Mouse (Mus musculus) intestine, embryonic 15.5 days (tissue): ENCODE data around the gene Nek6. TPM values are rescaled to one million over a fixed set of nuclear protein-coding genes. Genes with fewer than 3 reads are reported as not detected.

Experiments used
- ATAC-seq: fragments of 200-750 bp; cut with Nextera tagmentation; 2 replicates; pipeline ENCODE4 v1.8.0; 2017; ENCODE audit warnings: moderate TSS enrichment, moderate library complexity
- H3K27ac ChIP-seq: fragments of 300-500 bp; sonication (generic); 2 replicates; pipeline ENCODE4 v1.5.1; 2015; ENCODE audit warnings: mild to moderate bottlenecking, inconsistent platforms
- H3K27me3 ChIP-seq: fragments of 300-500 bp; sonication (generic); replicated peaks from 2 replicates; pipeline ENCODE4 v1.6.1; 2015; ENCODE audit warnings: inconsistent platforms
- H3K36me3 ChIP-seq: fragments of 300-500 bp; sonication (generic); 2 replicates; pipeline ENCODE4 v1.6.1; 2015; ENCODE audit warnings: inconsistent platforms
- H3K4me1 ChIP-seq: fragments of 300-500 bp; sonication (generic); replicated peaks from 2 replicates; pipeline ENCODE4 v1.6.1; 2015; ENCODE audit warnings: inconsistent platforms
- H3K4me2 ChIP-seq: fragments of 300-500 bp; sonication (generic); replicated peaks from 2 replicates; pipeline ENCODE4 v1.6.1; 2015; ENCODE audit warnings: mild to moderate bottlenecking, inconsistent platforms
- H3K4me3 ChIP-seq: fragments of 300-500 bp; sonication (generic); replicated peaks from 2 replicates; pipeline ENCODE4 v1.5.1; 2015; ENCODE audit warnings: inconsistent platforms
- H3K9ac ChIP-seq: fragments of 300-500 bp; sonication (generic); 2 replicates; pipeline ENCODE4 v1.6.1; 2015; ENCODE audit warnings: inconsistent platforms
- H3K9me3 ChIP-seq: fragments of 300-500 bp; sonication (generic); 2 replicates; pipeline ENCODE4 v1.6.1; 2016; ENCODE audit warnings: inconsistent platforms
- WGBS: fragments of 180-500 bp; shearing (Covaris S2); methylation state at CpG from one replicate; pipeline ENCODE4 v1.1.7; 2015; 5-methylcytosine and 5-hydroxymethylcytosine counted together
- polyA plus RNA-seq: library from polyadenylated mRNA; unstranded; fragments of >200 nt; fragmentation: Nextera tagmentation; extraction: Ambion mirVana; gene quantifications from 2 replicates; pipeline ENCODE4 v1.2.1, GENCODE M21; 2015

The Nek6 gene
- polyA plus RNA-seq, 1 experiment from 2014 or later, result 102 TPM

DNA sequence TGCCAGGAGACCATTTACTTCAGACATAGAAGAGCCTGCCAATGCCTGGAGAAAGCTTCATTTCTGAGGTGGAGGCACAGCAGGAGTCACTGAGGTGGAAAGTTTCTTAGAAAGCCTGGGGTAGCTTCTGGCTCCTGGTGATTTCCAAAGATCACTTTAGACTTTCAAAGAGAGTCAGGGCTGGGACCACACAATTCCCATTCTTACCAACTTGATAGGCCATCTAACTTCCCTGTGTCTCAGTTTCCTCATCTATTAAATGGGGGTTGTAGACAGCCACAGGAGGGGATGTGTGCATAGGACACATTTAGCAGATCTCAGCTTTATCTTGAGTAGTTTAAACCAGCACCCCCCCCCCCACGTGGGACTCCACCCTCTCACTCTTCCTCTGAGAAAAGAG, 30.9 kb downstream of the Nek6 start:
- Histone ChIP-seq H3K9ac (no peak overlapping the region), H3K27ac (no peak overlapping the region), H3K36me3 (no peaks in the 10 kb centered on the region), H3K27me3 (no peaks in the 10 kb centered on the region), H3K4me1 (peaks cover 45% of the 10 kb centered on the region), H3K4me3 (no peak overlapping the region), H3K9me3 (no peaks in the 10 kb centered on the region), H3K4me2 (no peak overlapping the region)
- 19% methylated on average over 1 of the region's 1 CpGs for WGBS
- no peak for ATAC-seq

DNA sequence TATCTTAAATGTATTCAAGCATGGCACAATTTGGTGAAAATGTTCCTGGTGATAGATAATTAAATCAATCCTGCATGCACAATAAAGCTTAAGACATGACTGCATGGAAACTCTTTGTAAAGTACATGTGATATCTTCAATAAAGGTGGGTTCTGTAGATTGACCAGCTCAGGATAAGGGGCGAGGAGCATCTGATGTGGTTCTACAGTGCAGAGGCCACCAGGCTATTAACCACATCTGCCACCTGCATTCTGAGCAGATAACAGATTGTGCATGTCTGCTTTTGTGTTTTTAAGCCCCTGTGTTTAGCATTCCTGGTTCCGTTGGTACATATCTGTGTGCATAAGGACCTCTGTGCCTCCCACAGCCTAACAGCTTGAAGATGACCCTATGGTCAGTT, 31.7 kb downstream of the Nek6 start:
- Histone ChIP-seq H3K4me3 (no peak overlapping the region), H3K9me3 (no peaks in the 10 kb centered on the region), H3K27ac (no peak overlapping the region), H3K4me2 (no peak overlapping the region), H3K36me3 (no peaks in the 10 kb centered on the region), H3K27me3 (no peaks in the 10 kb centered on the region), H3K4me1 (peaks cover 40% of the 10 kb centered on the region), H3K9ac (no peak overlapping the region)
- WGBS, result 82% methylated on average over 2 of the region's 2 CpGs
- no peak for ATAC-seq

DNA sequence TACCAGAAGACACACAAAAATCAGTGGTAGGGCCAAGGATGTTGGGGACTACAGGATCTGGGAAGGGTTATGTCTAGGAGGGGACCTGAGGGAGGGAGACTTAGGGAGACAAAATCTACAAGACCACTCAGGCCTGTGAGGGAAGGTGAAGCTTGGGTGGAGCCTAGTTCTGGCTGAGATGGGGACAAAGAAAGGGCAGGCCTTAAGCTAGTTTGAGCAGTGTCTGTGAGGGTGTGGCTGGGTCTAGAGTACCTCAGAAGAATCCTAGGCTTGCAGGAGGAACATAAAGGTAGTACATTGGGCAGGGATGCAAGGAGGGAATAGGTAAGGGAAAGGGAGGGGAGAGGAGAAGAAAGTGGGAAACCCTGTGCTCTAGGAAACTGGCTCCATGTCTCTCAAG, 32.9 kb downstream of the Nek6 start:
- no peak overlapping the region for H3K9ac ChIP-seq
- H3K4me2 ChIP-seq, result no peak overlapping the region
- H3K9me3 ChIP-seq, result no peaks in the 10 kb centered on the region
- no peak overlapping the region for H3K4me3 ChIP-seq
- no peak for ATAC-seq
- peaks cover 40% of the 10 kb centered on the region for H3K4me1 ChIP-seq
- H3K36me3 ChIP-seq, result no peaks in the 10 kb centered on the region
- H3K27me3 ChIP-seq, result no peaks in the 10 kb centered on the region
- H3K27ac ChIP-seq, result 0 out of 2 replicates have a peak overlapping the region, but pooled peaks have one; percentile 9

GRCm38 (mm10) chr2:38544982-38545381, 33.5 kb downstream of the Nek6 start:
- Histone ChIP-seq H3K4me1 (peaks cover 35% of the 10 kb centered on the region), H3K9ac (no peak overlapping the region), H3K4me2 (no peak overlapping the region), H3K9me3 (no peaks in the 10 kb centered on the region), H3K4me3 (no peak overlapping the region), H3K27ac (no peak overlapping the region), H3K27me3 (no peaks in the 10 kb centered on the region), H3K36me3 (no peaks in the 10 kb centered on the region)
- ATAC-seq, result no peak
- WGBS, result 66% methylated on average over 6 of the region's 6 CpGs

DNA sequence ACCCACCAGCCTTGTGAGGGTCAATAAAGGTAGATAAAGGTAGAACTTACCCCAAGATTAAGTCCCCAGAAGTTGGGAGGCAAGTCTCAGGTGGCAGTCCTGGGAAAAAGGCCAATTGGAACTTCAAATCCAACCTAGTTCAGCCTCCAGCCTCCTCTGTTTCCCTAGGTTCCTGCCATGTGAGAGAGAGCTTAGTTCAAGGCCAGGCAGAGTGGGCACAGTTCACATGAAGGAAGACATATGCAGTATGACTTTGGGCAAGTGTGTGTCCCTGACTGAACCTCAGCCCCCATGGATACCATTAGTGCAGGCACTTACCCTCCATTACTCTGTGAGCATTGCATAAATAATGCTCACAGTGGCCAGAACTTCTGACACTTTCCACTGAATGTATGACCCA, 34.3 kb downstream of the Nek6 start:
- Histone ChIP-seq H3K9me3 (no peaks in the 10 kb centered on the region), H3K27me3 (no peaks in the 10 kb centered on the region), H3K27ac (0 out of 2 replicates have a peak overlapping the region, but pooled peaks have one; percentile 11), H3K4me3 (no peak overlapping the region), H3K9ac (no peak overlapping the region), H3K4me1 (peaks cover 34% of the 10 kb centered on the region), H3K36me3 (0 out of 2 replicates have a peak, but pooled peaks cover 5% of the 10 kb centered on the region), H3K4me2 (no peak overlapping the region)
- no peak for ATAC-seq

DNA sequence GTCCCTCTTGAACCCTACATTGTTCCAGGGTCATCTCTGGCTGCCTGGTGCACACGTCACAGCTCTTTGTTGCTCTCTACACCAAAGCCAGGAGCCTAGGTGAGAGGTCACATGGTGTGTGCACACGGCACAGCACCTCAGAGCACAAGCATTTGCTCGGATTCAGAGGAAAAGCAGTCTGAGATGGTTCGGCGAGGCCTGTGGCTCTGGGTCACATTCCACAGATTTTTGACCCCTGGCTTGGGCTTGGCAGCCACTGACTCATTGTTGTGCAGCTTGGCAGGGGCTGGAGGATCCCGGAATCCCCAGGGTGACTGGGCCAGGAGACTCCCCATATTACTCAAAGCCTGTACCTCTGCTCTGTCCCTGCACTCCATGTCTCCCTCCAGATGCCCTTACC, 34.8 kb downstream of the Nek6 start:
- H3K4me2 ChIP-seq, result no peak overlapping the region
- H3K27me3 ChIP-seq, result no peaks in the 10 kb centered on the region
- H3K4me3 ChIP-seq, result no peak overlapping the region
- peaks cover 33% of the 10 kb centered on the region for H3K4me1 ChIP-seq
- peak; percentile 44; the same call in 1 of the 2 replicates for ATAC-seq
- H3K36me3 ChIP-seq, result 0 out of 2 replicates have a peak, but pooled peaks cover 5% of the 10 kb centered on the region
- no peaks in the 10 kb centered on the region for H3K9me3 ChIP-seq
- 0 out of 2 replicates have a peak overlapping the region, but pooled peaks have one; percentile 11 for H3K27ac ChIP-seq
- H3K9ac ChIP-seq, result no peak overlapping the region
- 24% methylated on average over 6 of the region's 6 CpGs for WGBS

DNA sequence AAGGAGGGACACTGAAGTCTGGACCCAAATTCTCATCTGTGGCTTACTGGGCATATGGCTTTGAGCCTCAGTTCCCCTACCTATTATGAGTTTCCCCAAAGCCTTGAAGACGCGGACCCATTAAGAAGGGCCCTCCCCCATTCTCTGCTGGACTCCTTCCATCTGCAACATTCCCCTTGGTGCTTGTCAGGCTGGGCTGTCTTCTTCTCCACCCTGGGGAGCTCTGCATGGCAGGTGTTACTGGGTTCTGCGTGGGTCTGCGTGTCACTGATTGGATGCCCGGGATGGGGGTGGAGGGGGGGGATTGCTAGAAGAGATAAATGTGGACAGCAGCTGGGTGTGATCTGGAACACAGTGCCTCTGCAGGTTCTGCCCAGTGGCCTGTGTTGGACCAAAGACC, 35.3 kb downstream of the Nek6 start:
- H3K4me3 ChIP-seq, result no peak overlapping the region
- no peak overlapping the region for H3K4me2 ChIP-seq
- H3K27ac ChIP-seq, result no peak overlapping the region
- 0 out of 2 replicates have a peak, but pooled peaks cover 5% of the 10 kb centered on the region for H3K36me3 ChIP-seq
- no peak for ATAC-seq
- 73% methylated on average over 5 of the region's 5 CpGs for WGBS
- peaks cover 28% of the 10 kb centered on the region for H3K4me1 ChIP-seq
- H3K9ac ChIP-seq, result no peak overlapping the region
- no peaks in the 10 kb centered on the region for H3K27me3 ChIP-seq
- no peaks in the 10 kb centered on the region for H3K9me3 ChIP-seq

- Histone ChIP-seq H3K4me1 (peaks cover 28% of the 10 kb centered on the region), H3K9ac (no peak overlapping the region)
Measured at GRCm38 (mm10) chr2:38547793-38548517, 36.5 kb downstream of the Nek6 start.

DNA sequence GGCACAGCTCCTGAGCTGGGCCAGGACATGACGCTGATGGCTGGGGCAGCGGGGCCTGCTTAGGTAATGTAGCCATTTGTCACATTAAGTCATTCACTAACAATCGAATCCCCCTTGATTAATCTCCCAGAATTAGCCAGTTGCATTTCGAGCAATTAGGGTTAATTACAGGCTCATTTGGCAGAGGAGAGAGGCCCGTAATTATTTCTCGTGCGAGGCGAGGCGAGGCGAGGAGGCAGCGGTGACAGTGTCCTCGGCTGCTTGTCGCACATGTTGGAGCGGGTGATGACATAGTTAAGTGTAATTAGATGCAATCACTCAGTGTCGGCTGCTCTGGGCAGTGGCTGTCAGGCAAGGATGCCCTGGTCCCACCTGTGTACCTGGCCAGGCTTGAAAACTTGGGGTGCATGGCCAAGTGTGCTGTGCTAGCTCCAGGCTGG, 40.6 kb downstream of the Nek6 start:
- no peak for ATAC-seq
- H3K9ac ChIP-seq, result no peak overlapping the region
- peaks cover 6% of the 10 kb centered on the region; the same call in 1 of the 2 replicates for H3K4me1 ChIP-seq
- no peak overlapping the region for H3K4me3 ChIP-seq
- no peaks in the 10 kb centered on the region for H3K9me3 ChIP-seq
- H3K4me2 ChIP-seq, result no peak overlapping the region
- peaks cover 5% of the 10 kb centered on the region; the same call in 1 of the 2 replicates for H3K36me3 ChIP-seq
- 88% methylated on average over 15 of the region's 15 CpGs for WGBS
- no peaks in the 10 kb centered on the region for H3K27me3 ChIP-seq
- H3K27ac ChIP-seq, result no peak overlapping the region

More at GRCm38 (mm10) chr2:38547793-38548517, 36.5 kb downstream of the Nek6 start:
- Histone ChIP-seq H3K27ac (no peak overlapping the region), H3K4me2 (no peak overlapping the region), H3K27me3 (no peaks in the 10 kb centered on the region), H3K36me3 (peaks cover 5% of the 10 kb centered on the region; the same call in 1 of the 2 replicates), H3K4me3 (no peak overlapping the region), H3K9me3 (no peaks in the 10 kb centered on the region)
- no peak for ATAC-seq
- 73% methylated on average over 11 of the region's 11 CpGs for WGBS

DNA sequence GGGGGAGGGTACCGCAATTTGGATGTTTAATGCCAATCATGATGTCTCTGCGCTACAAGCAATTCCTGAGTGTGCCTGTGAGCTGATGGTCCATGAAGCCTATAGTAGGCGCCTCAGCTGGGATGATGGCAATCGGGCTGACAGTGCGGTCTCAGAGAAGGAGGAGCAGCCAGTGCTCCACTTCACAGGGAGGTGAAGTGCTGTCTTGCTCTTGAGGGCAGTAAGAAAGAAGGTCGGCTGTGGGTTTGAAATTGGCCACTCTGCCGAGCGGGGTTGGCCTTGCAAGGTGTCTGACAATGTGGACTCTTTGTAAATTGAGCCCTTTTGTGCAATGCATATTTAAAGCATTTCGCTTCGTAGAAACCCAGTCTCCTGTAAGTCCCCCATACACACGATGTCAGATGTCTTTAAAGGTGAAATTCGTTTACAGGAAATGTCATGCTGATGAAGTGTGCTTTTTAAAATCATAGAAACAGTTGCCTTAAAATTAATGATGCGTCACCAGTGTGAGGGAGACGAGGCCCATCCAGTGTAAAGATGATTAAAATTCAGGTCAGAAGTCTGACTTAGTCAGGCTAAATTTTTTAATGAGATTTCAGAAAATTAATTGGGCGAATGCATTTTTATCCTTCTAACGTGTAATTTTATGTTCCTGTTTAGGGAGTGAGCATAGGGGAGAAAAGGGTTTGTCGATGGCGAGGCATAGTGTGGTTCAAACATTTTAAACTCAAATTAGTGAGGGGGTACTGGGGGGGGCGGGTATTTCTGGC, 43.0 kb downstream of the Nek6 start:
- no peak overlapping the region for H3K9ac ChIP-seq
- no peak overlapping the region for H3K4me3 ChIP-seq
- ATAC-seq, result no peak
- H3K4me2 ChIP-seq, result no peak overlapping the region
- no peak overlapping the region for H3K27ac ChIP-seq
- H3K36me3 ChIP-seq, result peaks cover 13% of the 10 kb centered on the region
- H3K9me3 ChIP-seq, result no peaks in the 10 kb centered on the region
- peaks cover 6% of the 10 kb centered on the region; the same call in 1 of the 2 replicates for H3K4me1 ChIP-seq
- H3K27me3 ChIP-seq, result no peaks in the 10 kb centered on the region
- 64% methylated on average over 19 of the region's 19 CpGs for WGBS

GRCm38 (mm10) chr2:38555659-38556058, 44.2 kb downstream of the Nek6 start:
- ATAC-seq, result no peak
- Histone ChIP-seq H3K4me2 (no peak overlapping the region), H3K9ac (no peak overlapping the region), H3K27ac (no peak overlapping the region), H3K4me3 (no peak overlapping the region), H3K36me3 (peaks cover 13% of the 10 kb centered on the region), H3K4me1 (peaks cover 6% of the 10 kb centered on the region; the same call in 1 of the 2 replicates), H3K9me3 (no peaks in the 10 kb centered on the region), H3K27me3 (no peaks in the 10 kb centered on the region)
- 82% methylated on average over 4 of the region's 4 CpGs for WGBS

DNA sequence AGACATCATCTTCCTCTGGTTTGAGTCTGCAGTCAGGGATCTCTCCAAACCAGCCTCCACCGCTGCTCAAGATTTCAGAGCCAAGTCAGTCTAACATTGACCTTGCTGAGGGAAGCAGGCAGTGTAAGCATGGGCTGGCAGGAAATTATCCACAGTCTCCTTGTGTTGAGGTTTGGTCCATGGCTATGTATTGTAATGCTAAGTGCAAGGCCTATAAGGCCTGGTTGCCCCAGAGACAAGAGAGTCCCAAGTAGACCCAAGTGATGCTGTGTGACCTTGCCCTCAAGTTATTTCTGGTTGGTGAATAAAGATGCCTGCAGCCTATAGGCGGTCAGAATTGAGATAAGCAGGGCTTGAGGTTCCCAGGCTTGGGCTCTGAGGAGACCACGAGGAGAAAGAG, 45.3 kb downstream of the Nek6 start:
- 87% methylated on average over 3 of the region's 3 CpGs for WGBS
- H3K9me3 ChIP-seq, result no peaks in the 10 kb centered on the region
- H3K4me2 ChIP-seq, result no peak overlapping the region
- peaks cover 19% of the 10 kb centered on the region for H3K36me3 ChIP-seq
- peaks cover 6% of the 10 kb centered on the region; the same call in 1 of the 2 replicates for H3K4me1 ChIP-seq
- no peak overlapping the region for H3K27ac ChIP-seq
- no peak overlapping the region for H3K9ac ChIP-seq
- H3K4me3 ChIP-seq, result no peak overlapping the region
- ATAC-seq, result no peak
- no peaks in the 10 kb centered on the region for H3K27me3 ChIP-seq
